Mouse (Mus musculus) myocyte (in vitro differentiated cells): Measurements from ENCODE around the gene Ddc. TPM values are rescaled to one million over a fixed set of nuclear protein-coding genes. Genes with fewer than 3 reads are reported as not detected.

Experiments
- H3K27me3 ChIP-seq: one replicate; pipeline ENCODE4 v1.6.1; 2011; ENCODE audit not compliant: control insufficient read depth, insufficient read depth, insufficient read length
- H3K36me3 ChIP-seq: one replicate; pipeline ENCODE4 v1.6.1; 2011; ENCODE audit not compliant: control insufficient read depth, insufficient read depth
- H3K4me2 ChIP-seq: one replicate; pipeline ENCODE4 v1.6.1; 2011; ENCODE audit warnings: low read depth, control low read depth
- H3K4me3 ChIP-seq: one replicate; pipeline ENCODE4 v1.5.1; 2011; ENCODE audit warnings: mild to moderate bottlenecking, control low read depth, moderate library complexity
- H3K79me2 ChIP-seq: one replicate; pipeline ENCODE4 v1.6.1; 2011; ENCODE audit not compliant: control insufficient read depth, insufficient read depth
- H3ac ChIP-seq: one replicate; pipeline ENCODE4 v1.6.1; 2011; ENCODE audit not compliant: control insufficient read depth, insufficient read length
- CEBPB ChIP-seq: IDR thresholded peaks from 2 replicates; pipeline ENCODE4 v1.6.1; 2011; ENCODE audit warnings: mild to moderate bottlenecking, moderate library complexity; ENCODE audit not compliant: poor library complexity, insufficient read depth, severe bottlenecking
- E2F4 ChIP-seq: IDR thresholded peaks from one replicate; pipeline ENCODE4 v1.6.1; 2011; ENCODE audit warnings: mild to moderate bottlenecking, control low read depth, moderate library complexity; ENCODE audit not compliant: insufficient read depth
- MAX ChIP-seq: IDR thresholded peaks from one replicate; pipeline ENCODE4 v1.6.1; 2011; ENCODE audit warnings: low read depth, mild to moderate bottlenecking, control low read depth
- MYOD1 ChIP-seq, 3 experiments: IDR thresholded peaks; one replicate each; pipeline ENCODE4 v1.6.1; 2011; ENCODE audit warnings: control low read depth in 2 of 3, low read depth in 2 of 3, mild to moderate bottlenecking in 2 of 3, moderate library complexity in 1 of 3; ENCODE audit not compliant: insufficient read length in 2 of 3, control insufficient read depth in 1 of 3
- MYOG ChIP-seq, 3 experiments: IDR thresholded peaks; one replicate each; pipeline ENCODE4 v1.6.1; 2011; ENCODE audit warnings: control low read depth in 2 of 3, low read depth in 2 of 3, mild to moderate bottlenecking in 2 of 3; ENCODE audit not compliant: insufficient read length in 2 of 3, control insufficient read depth in 1 of 3, insufficient read depth in 1 of 3
- POLR2A ChIP-seq: IDR thresholded peaks from one replicate; pipeline ENCODE4 v1.6.1; 2011; ENCODE audit warnings: low read depth, mild to moderate bottlenecking, control low read depth, moderate library complexity; ENCODE audit not compliant: insufficient read length
- POLR2AphosphoS2 ChIP-seq: IDR thresholded peaks from one replicate; pipeline ENCODE4 v1.6.1; 2011; ENCODE audit warnings: low read depth, control low read depth; ENCODE audit not compliant: insufficient read length
- REST ChIP-seq: IDR thresholded peaks from one replicate; pipeline ENCODE4 v1.6.1; 2011; ENCODE audit warnings: mild to moderate bottlenecking, control low read depth, moderate library complexity; ENCODE audit not compliant: insufficient read depth, insufficient read length
- SRF ChIP-seq: IDR thresholded peaks from one replicate; pipeline ENCODE4 v1.6.1; 2011; ENCODE audit warnings: low read depth; ENCODE audit not compliant: control insufficient read depth, insufficient read length
- TCF12 ChIP-seq: IDR thresholded peaks from one replicate; pipeline ENCODE4 v1.6.1; 2011; ENCODE audit warnings: mild to moderate bottlenecking, control low read depth; ENCODE audit not compliant: poor library complexity, insufficient read depth, severe bottlenecking
- TCF3 ChIP-seq: IDR thresholded peaks from one replicate; pipeline ENCODE4 v1.6.1; 2011; ENCODE audit warnings: low read depth, control low read depth; ENCODE audit not compliant: insufficient read length
- USF1 ChIP-seq: IDR thresholded peaks from one replicate; pipeline ENCODE4 v1.6.1; 2011; ENCODE audit warnings: low read depth, mild to moderate bottlenecking, control low read depth, moderate library complexity
- polyA plus RNA-seq: library from polyadenylated mRNA; unstranded; fragments of >200 nt; fragmentation: generic; extraction: Trizol; gene quantifications from one replicate; pipeline ENCODE4 v1.2.1, GENCODE M21; 2012; ENCODE audit warnings: missing spikeins

The Ddc gene
- polyA plus RNA-seq, 1 experiment = 7.5 TPM

GRCm38 (mm10) chr11:11777246-11777645, 120.7 kb downstream of the Ddc start:
- Histone ChIP-seq H3ac (no peak overlapping the region), H3K36me3 (no peaks in the 10 kb centered on the region), H3K4me3 (no peak overlapping the region), H3K27me3 (peaks cover 22% of the 10 kb centered on the region), H3K79me2 (no peaks in the 10 kb centered on the region), H3K4me2 (no peak overlapping the region)
- TF ChIP-seq MYOD1 (IDR thresholded peaks at IDR 0.05; ENCODE audit: control insufficient read depth in 1 of 3, insufficient read length in 2 of 3, low read depth in 2 of 3) = no peak
- TF ChIP-seq REST = no peak
- no peak for TF ChIP-seq USF1
- no peak for TF ChIP-seq TCF12
- no peak for TF ChIP-seq TCF3
- TF ChIP-seq CEBPB = no peak
- TF ChIP-seq MYOG (IDR thresholded peaks at IDR 0.05; ENCODE audit: control insufficient read depth in 1 of 3, insufficient read depth in 1 of 3, insufficient read length in 2 of 3, low read depth in 2 of 3) = no peak
- no peak for TF ChIP-seq SRF
- no peak for TF ChIP-seq POLR2A
- no peak for TF ChIP-seq MAX
- no peak for TF ChIP-seq POLR2AphosphoS2
- no peak for TF ChIP-seq E2F4

GRCm38 (mm10) chr11:11776822-11777174, 121.1 kb downstream of the Ddc start:
- H3K79me2 ChIP-seq = no peaks in the 10 kb centered on the region
- H3K4me2 ChIP-seq = no peak overlapping the region
- H3K36me3 ChIP-seq = no peaks in the 10 kb centered on the region
- no peak overlapping the region for H3ac ChIP-seq
- H3K4me3 ChIP-seq = no peak overlapping the region
- TF ChIP-seq E2F4 (no peak), MAX (no peak), SRF (no peak), USF1 (no peak), MYOG (IDR thresholded peaks at IDR 0.05; ENCODE audit: control insufficient read depth in 1 of 3, insufficient read depth in 1 of 3, insufficient read length in 2 of 3, low read depth in 2 of 3) (no peak), MYOD1 (IDR thresholded peaks at IDR 0.05; ENCODE audit: control insufficient read depth in 1 of 3, insufficient read length in 2 of 3, low read depth in 2 of 3) (no peak), TCF12 (no peak), CEBPB (no peak), POLR2AphosphoS2 (no peak), REST (no peak), POLR2A (no peak), TCF3 (no peak)
- H3K27me3 ChIP-seq = peaks cover 22% of the 10 kb centered on the region

- no peak overlapping the region for H3K4me2 ChIP-seq
- TF ChIP-seq USF1 (no peak), MYOD1 (IDR thresholded peaks at IDR 0.05; ENCODE audit: control insufficient read depth in 1 of 3, insufficient read length in 2 of 3, low read depth in 2 of 3) (no peak), TCF3 (no peak), CEBPB (no peak)
- no peaks in the 10 kb centered on the region for H3K36me3 ChIP-seq
- no peaks in the 10 kb centered on the region for H3K79me2 ChIP-seq
- peaks cover 19% of the 10 kb centered on the region for H3K27me3 ChIP-seq
- H3ac ChIP-seq = no peak overlapping the region
- no peak overlapping the region for H3K4me3 ChIP-seq
Measured at GRCm38 (mm10) chr11:11776071-11776821, 121.7 kb downstream of the Ddc start.

- peaks cover 16% of the 10 kb centered on the region for H3K27me3 ChIP-seq
- H3K4me3 ChIP-seq = no peak overlapping the region
- H3ac ChIP-seq = no peak overlapping the region
- no peak overlapping the region for H3K4me2 ChIP-seq
- H3K36me3 ChIP-seq = no peaks in the 10 kb centered on the region
- H3K79me2 ChIP-seq = no peaks in the 10 kb centered on the region
- TF ChIP-seq CEBPB = no peak
- TF ChIP-seq POLR2A = no peak
- TF ChIP-seq POLR2AphosphoS2 = no peak
- no peak for TF ChIP-seq TCF12
- TF ChIP-seq MAX = no peak
- no peak for TF ChIP-seq SRF
- TF ChIP-seq E2F4 = no peak
- no peak for TF ChIP-seq REST
- no peak for TF ChIP-seq TCF3
- no peak for TF ChIP-seq MYOD1 (IDR thresholded peaks at IDR 0.05; ENCODE audit: control insufficient read depth in 1 of 3, insufficient read length in 2 of 3, low read depth in 2 of 3)
- no peak for TF ChIP-seq USF1
- TF ChIP-seq MYOG (IDR thresholded peaks at IDR 0.05; ENCODE audit: control insufficient read depth in 1 of 3, insufficient read depth in 1 of 3, insufficient read length in 2 of 3, low read depth in 2 of 3) = no peak
Measured at GRCm38 (mm10) chr11:11774893-11775292, 123.1 kb downstream of the Ddc start.

- no peak overlapping the region for H3K4me2 ChIP-seq
- H3K36me3 ChIP-seq = no peaks in the 10 kb centered on the region
- no peak for TF ChIP-seq TCF12
- TF ChIP-seq REST = no peak
- no peak for TF ChIP-seq MYOD1 (IDR thresholded peaks at IDR 0.05; ENCODE audit: control insufficient read depth in 1 of 3, insufficient read length in 2 of 3, low read depth in 2 of 3)
- TF ChIP-seq POLR2A = no peak
- TF ChIP-seq SRF = no peak
- no peak for TF ChIP-seq TCF3
- TF ChIP-seq MAX = no peak
- no peak for TF ChIP-seq POLR2AphosphoS2
- no peak for TF ChIP-seq MYOG (IDR thresholded peaks at IDR 0.05; ENCODE audit: control insufficient read depth in 1 of 3, insufficient read depth in 1 of 3, insufficient read length in 2 of 3, low read depth in 2 of 3)
- no peak for TF ChIP-seq E2F4
- TF ChIP-seq USF1 = no peak
- no peak for TF ChIP-seq CEBPB
- H3ac ChIP-seq = no peak overlapping the region
- no peak overlapping the region for H3K4me3 ChIP-seq
- H3K27me3 ChIP-seq = peaks cover 14% of the 10 kb centered on the region
- no peaks in the 10 kb centered on the region for H3K79me2 ChIP-seq
Measured at GRCm38 (mm10) chr11:11774384-11774783, 123.6 kb downstream of the Ddc start.
